22 mouse cellular contexts compared by ENCODE assay signal in genomic region chr1:74818509-74818908, GRCm38 (mm10). TPM values are rescaled to one million over a fixed set of nuclear protein-coding genes. Genes with fewer than 3 reads are reported as not detected.
"Had no signal": no experiment of that assay in that cellular context is flagged by ENCODE, and none has a peak within 500 bp of the region (broad histone marks: within the 10 kb centered on the region; RNA-seq: fewer than 3 reads in every experiment).

No protein-coding gene starts in this region.

- H3K9me3 ChIP-seq: lung, embryonic 15.5 days; midbrain, embryonic 12.5 days; midbrain, embryonic 15.5 days; neural tube, embryonic 12.5 days; stomach, embryonic 15.5 days had no signal

- H3K4me1 ChIP-seq: stomach, embryonic 15.5 days had no signal

- H3K27me3 ChIP-seq: lung, embryonic 15.5 days; midbrain, embryonic 15.5 days; neural tube, embryonic 12.5 days; stomach, embryonic 15.5 days had no signal

- H3K36me3 ChIP-seq: lung, embryonic 15.5 days; midbrain, embryonic 12.5 days; midbrain, embryonic 15.5 days; neural tube, embryonic 12.5 days; stomach, embryonic 15.5 days had no signal

- DNase-seq: liver, postnatal 0 days; lung, adult 2 months; lung, postnatal 14 days; lung, postnatal 36 days; right cerebral cortex, postnatal 14 days; thymus, adult 2 months; thymus, postnatal 25 days; thymus, postnatal 4 days had no signal

- H3K9ac ChIP-seq: liver, postnatal 0 days; lung, embryonic 15.5 days; midbrain, embryonic 12.5 days; midbrain, embryonic 15.5 days; neural tube, embryonic 12.5 days; stomach, embryonic 15.5 days had no signal

- H3K4me3 ChIP-seq: lung, embryonic 15.5 days; megakaryocyte, embryonic 14.5 days; midbrain, embryonic 12.5 days; midbrain, embryonic 15.5 days; neural tube, embryonic 12.5 days; stomach, embryonic 15.5 days had no signal

- H3K27ac ChIP-seq: lung, embryonic 15.5 days; macrophage; midbrain, embryonic 12.5 days; midbrain, embryonic 15.5 days; neural tube, embryonic 12.5 days; stomach, embryonic 15.5 days; stomach, postnatal 0 days had no signal

RNA-seq across cellular contexts. Expression of gene Wnt10a, which starts 27.2 kb away (rescaled TPM):
- total RNA-seq: megakaryocyte progenitor cell, adult 5-6 weeks; monocyte, adult 5-6 weeks; neutrophil, adult 5-6 weeks had no signal
- polyA plus RNA-seq: lung, postnatal 0 days; macrophage; neural tube, embryonic 14.5 days had no signal

RNA-seq across cellular contexts. Expression of gene Cdk5r2, which starts 36.2 kb away (rescaled TPM):
- total RNA-seq: megakaryocyte progenitor cell, adult 5-6 weeks; monocyte, adult 5-6 weeks; neutrophil, adult 5-6 weeks had no signal
- polyA plus RNA-seq: liver, postnatal 0 days; lung, embryonic 15.5 days; lung, postnatal 0 days; macrophage; spleen, adult 2 months had no signal

RNA-seq across cellular contexts. Expression of gene Wnt6, which starts 46.8 kb away (rescaled TPM):
- total RNA-seq: neutrophil, adult 5-6 weeks had no signal
- polyA plus RNA-seq: macrophage; neural tube, embryonic 14.5 days had no signal
